Mouse (Mus musculus): ENCODE results near the gene Banf2. TPM values are rescaled to one million over a fixed set of nuclear protein-coding genes. Genes with fewer than 3 reads are reported as not detected.

Banf2 gene
- not detected for total RNA-seq (2022)

DNA sequence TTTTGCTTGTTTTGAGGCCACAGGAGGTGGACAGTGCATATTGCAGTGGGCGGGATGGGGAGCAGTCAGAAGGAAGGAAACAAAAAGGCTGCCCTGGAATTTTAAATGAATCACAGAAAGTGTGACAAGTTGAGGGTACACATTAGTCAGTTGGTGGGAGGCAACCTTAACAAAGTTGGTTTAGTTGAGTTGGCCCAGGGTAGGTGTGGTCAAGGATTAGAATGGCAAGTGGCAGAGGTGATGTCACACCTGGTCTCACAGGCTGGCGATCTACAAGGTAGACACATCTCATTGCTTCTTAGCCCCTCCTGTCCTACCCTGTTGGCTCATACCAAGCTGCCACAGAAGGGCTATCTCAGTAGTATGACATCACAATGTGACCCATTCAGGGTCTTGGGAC lies at the start of gene Banf2:
Gene Banf2 (plus strand): TSS at position 396 of the 400 bp plus-strand sequence.
- DNase-seq (ENCODE audit: low spot score): no peak

DNA sequence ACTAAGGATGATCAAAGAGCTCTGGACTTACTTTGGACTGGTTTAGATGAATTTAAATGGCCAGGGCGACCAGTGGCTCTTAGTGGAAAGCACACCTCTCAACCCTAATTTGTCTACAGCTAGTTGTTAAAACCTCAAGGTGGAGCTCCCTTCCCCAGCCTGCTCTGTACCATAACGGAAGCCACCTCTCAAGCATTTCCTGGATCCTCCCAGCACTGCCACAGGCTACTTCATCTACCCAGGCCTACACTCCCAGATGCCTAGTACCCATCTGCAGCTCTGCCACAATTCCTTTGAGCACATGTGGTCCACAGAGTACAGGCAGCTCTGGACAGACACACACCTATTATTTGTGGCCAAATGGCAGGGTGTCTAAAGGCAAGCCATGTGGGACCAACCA lies 49.4 kb upstream of the Banf2 start:
- no peak for DNase-seq (ENCODE audit: low spot score)

DNA sequence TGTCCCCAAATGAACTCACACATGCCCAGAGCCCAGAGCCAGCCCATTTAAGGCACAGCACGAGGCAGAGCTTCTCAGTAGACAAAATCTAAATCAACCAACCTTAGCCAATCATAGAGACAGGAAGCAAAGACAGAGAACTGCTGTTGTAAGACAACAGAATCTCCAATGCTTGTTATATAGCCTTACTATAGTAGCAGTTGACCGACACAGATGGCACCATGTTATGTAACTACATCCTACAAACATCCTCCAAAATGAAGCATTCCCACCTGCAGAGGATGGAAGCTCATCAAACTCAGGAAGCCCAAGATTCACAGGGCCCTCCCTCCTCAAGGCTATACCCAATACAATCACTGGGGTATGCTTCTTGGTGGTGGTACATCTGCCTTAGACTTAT lies 45.4 kb upstream of the Banf2 start:
- no peak for DNase-seq (ENCODE audit: low spot score)

DNA sequence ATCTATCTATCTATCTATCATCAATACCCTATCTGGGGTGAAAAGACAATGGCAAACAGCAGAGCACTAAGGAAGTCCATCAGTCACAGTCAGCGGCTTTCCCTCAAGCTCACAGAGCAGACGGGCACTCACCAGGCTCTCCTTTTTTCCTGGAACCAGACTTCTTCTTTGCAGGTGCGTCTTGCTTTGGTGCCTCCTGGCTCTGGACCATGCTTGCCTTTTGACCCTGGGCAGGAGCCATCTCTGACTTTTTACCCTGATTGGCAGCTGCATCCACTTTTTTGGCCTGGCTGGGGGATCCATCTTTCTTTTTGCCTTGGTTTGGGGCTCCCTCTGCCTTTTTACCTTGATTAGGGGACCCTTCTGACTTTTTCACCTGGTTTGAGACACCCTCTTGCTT lies 44.8 kb upstream of the Banf2 start:
- DNase-seq (ENCODE audit: low spot score): no peak

DNA sequence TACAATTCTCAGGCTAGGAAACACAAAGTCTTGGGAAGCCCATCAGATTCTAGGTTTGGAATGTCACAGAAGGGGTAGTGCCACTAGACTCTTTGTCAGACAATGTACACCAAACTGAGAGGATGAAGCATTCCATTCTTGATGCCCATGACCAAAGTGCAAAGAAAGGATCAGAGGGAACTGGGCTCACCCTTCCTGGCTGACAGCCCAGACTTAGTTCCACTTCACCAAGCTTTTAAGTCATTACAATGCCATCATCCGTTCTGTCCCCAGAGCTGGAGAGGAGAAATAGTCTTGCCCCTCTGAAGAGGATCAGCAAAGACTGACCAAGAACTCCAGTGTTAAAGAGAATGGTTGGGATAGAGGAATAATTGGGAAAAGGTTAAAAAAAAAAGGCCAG lies 41.9 kb upstream of the Banf2 start:
- no peak for DNase-seq (ENCODE audit: low spot score)

DNA sequence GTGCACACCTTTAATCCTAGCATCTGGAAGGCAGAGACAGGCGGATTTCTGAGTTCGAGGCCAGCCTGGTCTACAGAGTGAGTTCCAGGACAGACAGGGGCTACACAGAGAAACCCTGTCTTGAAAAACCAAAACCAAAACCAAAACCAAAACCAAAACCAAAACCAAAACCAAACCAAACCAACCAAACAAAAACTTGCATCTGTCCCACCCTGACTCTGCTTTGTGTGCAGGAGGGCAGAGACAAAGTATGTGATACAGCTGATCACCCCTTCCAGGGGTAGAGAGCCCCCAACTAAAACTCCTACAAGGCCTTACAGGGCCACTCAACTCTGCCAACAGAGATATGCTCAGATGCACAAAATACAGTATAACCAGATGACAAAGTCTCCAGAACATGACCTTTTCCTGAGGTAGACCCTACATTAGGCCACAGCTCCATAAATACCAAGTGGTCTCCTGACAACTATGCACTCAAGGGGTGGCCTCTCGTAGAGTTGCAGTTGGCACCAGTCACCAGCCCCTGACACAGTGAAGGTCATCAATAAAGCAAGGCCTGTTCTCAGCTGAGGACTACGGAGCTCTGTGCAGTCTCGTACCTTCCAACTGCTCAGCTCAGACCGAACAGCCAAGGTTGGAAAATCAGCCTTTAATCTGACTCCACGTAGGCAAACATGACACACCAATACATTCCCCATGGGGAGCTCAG lies 40.7 kb upstream of the Banf2 start:
- no peak for DNase-seq (ENCODE audit: low spot score)

DNA sequence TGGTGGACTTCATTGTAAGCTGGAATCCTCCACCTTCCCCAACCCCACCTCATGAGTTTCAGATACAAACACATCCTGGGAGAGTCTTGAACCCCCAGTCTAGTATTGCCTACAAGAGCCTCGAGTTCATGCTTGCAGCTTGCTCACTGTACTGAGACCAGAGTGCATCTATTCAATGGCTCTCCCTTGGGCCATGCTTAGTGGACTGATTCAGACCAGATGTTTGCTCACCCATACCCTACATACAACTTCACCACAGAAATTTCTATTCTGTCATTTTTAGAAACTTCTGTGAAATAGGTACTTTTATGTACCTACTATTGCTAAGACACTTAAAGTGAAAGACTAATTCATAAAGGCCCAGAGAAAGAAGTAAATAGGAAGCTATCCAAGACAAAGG lies 39.9 kb upstream of the Banf2 start:
- DNase-seq (ENCODE audit: low spot score): no peak

DNA sequence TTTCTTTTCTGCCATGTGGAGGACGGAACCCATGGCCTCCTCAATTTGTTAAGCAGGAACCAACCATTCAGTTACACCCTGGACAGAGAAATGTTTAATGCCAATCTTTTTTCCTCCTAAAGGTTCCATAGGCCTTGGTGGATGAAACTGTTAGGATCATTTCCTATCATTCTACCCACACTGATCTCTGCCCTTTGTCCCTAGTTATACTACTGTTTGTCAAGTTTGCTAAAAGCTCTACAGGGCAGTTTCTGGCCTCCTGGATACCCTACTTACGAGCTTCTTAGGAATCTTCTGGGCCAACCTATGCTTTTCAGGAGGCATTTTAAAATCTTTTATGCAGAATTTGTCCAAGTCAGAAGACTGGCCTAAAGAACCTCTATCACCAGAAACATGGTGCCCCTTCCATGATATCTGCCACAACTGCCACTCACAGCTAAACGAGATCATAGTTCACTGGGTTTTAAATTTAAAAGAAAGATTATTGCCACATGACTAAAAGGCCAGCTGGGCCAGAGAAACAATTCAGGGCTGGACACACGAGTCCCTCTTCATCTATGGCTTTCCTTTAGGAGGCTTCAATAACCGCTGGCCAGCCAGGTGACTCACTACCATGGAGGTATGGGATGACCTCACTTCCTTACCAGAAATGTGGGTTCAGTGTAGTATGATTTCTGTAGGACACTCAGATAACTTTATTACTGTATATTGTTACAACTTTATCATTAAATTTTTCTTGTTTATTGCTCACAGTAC lies 30.5 kb upstream of the Banf2 start:
- no peak for DNase-seq (ENCODE audit: low spot score)

DNA sequence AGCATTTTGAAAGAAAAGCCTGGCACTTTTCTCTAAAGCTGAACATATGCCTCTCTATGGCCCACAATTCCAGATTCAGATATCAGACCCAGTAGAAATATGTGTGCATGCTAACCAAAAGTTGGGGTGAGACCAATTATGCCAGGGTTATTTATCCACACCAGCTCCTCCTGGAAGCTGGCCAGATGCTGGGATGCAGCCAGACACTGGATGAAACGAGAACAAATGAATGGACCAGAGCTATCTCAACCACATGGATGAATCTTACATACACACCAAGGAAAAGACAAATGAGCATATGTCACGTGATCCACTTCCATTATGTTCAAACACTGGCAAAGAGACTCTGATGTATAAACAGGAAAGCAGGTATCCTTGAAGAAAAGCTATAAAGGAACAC lies 29.3 kb upstream of the Banf2 start:
- no peak for DNase-seq (ENCODE audit: low spot score)

DNA sequence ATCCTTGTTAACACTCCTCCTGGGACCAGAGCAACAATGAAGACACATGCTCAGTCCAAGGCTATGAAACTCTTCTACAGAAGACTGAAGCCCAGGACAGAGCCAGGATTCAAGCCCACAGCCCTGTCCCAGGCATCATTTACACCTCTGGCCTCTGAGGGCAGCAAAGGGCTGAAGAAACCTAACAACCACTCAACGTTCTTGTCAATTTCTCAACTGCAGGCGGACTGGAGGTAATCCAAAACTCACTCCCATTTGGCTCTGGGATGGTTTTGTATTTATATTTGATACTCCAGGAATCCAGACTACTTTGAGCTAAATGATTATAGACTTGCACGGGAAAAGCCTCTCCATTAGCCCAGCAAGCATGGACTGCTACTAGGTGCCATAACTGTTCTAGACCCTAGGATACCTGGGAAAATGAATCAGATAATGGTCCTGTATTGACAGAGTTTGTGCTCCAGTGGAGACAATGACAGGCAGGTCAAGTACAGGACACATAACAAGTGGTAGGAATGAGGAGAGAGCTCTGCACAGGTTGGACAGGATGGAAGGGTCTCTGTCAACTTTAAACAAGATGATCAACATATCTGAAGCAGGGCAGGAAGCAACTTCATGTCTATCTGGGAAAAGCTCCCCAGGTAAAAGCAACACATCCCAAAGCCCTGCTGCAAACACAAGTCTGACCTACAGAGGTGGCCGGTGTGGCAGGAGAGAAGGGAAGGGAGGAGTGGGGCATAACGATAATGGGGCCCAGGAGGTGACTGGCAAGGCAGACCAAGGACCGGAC lies 27.5 kb upstream of the Banf2 start:
- peak; percentile 39 for DNase-seq (ENCODE audit: low spot score)

DNA sequence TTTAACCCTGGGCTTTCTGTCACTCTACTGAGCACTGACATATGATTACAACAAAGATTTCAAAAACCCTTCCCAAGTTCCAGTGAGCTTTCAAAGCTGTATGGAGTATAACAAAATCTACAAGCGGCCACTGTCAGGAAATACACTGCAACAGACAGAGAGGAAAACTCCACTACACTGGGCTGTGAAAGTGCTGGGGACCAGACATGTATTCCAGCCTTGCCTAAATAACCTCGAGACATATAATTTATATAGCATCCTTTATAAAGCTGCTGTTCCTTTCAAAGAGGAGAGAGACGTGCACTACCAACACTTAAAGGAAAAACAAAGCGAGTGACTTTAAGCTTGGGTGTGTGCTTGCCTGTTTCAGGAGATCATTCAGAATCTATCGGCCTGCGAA lies 26.2 kb upstream of the Banf2 start:
- DNase-seq (ENCODE audit: low spot score): no peak

DNA sequence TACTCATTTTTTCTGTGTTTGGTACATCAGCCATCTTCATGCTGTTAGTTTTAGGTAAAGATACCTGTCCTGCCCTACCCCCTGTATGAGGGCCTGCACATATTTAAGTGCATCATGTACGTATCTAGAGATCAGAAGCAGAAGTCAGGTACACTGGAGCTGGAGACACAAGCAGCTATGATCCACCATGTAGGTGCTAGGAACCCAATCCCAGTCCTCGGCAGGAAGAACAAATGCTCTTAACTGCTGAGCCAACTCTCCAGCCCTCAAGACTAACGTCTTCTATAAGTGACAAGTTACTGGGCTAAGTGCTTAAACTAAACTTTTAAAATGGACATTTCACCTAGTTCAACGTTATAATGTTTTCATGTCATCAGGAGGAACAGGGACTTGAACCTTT lies 25.6 kb upstream of the Banf2 start:
- no peak for DNase-seq (ENCODE audit: low spot score)

DNA sequence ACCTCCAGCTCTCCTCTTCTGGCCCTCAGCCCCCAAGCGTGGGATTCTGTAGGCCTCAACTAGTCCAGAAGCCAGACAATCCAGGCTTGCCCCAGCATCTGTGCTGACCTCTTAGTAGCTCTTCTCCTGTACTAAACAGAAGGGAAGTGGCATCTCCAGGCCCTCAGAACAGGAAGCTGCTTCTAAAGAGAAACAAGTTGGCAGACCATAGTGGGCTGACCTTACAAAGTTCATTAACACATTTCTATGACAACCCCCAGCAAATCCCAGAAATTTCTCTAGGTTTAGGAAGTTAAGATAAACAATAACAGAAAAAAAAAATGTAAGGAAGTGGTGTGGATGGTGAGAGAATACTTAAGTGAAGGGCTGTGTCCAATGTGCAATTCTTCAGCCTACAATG lies 23.8 kb upstream of the Banf2 start:
- DNase-seq (ENCODE audit: low spot score): no peak

DNA sequence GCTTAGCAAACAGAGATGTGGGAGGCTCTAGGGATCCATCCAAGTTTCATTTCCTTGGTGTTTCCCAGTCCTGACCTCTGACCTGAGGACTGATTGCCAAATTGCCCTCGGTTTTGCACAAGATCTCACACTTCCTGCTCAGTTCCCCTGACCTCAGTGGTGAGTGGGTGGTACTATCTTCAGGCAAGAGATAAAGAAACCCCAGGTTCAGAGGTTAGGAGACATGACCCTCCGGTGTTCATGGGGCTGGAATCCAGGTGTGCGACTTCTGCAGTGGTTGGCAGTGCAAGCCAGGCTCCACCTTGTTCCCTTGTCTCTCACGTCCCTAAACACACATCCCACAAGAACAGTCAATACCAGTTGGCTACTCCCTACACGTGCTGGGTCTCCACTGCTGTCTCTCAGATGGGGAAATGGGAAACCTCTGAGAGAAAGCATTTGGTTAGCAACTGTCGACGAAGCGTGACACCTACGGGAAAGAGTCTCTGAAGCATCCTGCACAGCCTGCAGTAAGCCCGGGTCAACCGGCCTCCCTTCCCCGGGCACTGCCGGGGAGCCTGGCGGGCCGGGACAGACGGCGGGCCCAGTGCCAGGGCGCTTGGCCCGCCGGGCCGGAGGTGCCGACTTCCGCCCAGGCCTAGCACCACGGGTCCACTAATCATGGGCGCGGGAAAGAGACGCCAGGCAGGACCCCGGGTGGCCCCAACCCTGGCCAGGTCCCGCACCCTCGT lies 23.1 kb upstream of the Banf2 start:
- DNase-seq (ENCODE audit: low spot score): peak; percentile 62

DNA sequence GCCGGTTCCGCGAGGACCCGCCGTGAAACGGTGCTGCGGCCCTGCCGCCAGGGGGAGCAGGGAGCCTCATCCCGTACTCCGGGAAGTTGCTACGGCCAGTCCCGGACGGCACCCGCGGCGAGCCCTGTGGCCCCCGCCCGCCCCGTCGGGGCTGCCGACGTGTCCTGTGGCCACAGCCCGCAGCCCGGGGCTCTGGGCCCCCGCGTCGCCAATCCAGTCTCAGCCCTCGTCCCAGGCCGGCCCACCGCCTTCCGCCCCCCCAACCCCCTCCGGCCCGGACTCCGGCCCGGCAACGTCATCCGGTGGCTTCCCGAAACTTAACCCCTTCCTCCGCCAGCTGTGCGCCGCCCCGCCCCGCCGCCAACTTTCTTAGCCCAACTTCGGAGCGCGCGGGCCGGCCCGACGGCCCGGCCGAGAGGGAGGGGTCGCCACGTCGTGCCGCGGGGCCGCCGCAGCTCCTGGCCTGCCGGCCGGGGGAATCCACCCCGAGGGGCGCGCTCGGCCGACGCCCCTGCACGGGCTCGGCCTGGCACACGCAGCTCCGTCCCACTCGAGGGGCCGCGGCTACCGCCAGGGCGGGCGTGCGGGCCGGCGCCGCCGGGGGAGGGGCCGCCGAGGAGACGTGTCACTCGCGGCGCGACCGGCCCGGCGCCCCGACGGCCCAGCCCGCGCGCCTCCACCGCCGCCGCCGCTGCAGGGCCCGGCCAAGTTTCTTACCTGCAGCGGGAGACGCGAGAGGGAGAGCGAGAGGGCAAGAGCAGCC lies 22.4 kb upstream of the Banf2 start:
- DNase-seq (ENCODE audit: low spot score): peak; percentile 77

DNA sequence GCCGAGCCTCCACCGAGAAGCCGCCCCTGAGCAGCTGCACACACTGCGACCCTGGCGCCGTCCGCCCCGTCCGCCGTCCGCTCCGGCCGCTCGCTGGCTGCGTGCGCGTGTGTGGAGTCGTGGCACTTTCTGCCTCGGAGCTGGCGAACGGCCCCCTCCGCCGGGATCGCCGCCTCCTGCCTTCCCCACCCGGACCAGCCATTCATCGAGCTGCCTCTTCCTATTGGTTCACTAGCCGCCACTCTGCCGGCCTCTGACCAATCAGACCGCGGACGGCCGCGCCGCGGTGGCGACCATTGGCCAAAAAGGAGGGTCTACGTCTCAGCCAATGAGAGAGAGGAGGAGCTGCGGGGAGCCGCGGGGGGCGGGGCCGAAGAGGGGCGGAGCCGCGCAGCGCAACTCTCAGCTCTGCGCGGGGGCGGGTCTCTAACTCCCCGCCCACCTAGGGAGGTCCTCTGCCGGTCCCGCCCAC lies 21.7 kb upstream of the Banf2 start, which contains the start of gene Rrbp1:
Gene Rrbp1 (minus strand): TSS at position 184 of the 472 bp plus-strand sequence.
- DNase-seq (ENCODE audit: low spot score): peak; percentile 98

DNA sequence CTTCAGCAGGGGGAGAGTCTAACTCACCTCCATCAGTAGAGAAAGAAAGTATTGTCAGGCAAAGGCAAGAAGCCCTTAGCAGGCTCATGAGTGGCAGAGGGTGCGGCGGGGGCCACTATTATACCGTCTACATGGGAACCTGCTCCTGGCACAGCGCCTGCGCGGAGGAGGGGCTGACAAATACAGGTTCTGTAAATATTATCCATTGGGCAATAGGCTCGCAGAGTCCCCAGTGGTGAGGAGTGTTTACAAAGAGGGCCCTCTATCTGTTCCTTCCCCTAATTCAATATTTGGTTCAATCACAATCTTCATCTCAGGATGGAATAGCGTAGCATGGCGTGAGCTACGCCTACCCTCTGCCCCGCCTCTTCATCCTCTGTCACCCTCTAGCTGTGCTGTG lies 18.8 kb upstream of the Banf2 start:
- no peak for DNase-seq (ENCODE audit: low spot score)

DNA sequence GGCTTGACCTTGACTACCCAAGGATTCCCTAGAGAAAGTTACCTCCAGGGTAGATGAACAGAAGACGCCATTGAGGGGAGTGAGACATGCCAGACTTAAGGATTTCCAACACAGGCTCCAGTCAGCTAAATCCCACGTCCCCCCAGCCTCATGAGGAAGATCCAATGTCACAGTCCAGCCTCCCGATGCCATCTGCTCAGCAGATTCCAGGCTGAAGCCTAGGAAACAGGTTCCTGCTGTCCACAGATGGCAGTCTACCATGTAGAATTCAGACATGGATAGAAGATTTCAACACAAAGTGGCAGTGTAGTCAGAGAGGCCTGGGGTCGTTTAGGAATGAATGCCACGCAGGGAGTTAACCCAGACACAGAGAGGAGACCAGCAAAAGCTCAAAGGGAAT lies 18.4 kb upstream of the Banf2 start:
- DNase-seq (ENCODE audit: low spot score): no peak

DNA sequence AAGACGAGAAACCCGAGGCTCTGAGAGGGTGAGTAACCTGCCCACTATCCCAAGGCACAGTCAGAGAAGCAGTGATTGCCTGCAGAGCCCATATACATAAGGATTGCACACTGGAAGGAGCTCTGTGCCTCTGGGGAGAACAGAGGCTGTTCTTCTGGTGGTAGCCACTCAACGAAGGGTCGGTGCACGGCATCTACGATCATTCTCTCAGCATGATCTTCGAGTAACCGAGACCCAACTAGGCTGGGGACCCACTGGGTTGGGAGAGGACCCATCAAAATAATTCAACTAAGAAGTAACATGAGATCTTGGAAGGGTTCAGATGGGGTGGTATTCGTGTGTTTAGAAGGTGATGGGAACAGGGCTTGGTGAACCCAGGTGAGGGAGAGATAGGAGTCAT lies 17.0 kb upstream of the Banf2 start:
- DNase-seq (ENCODE audit: low spot score): no peak

DNA sequence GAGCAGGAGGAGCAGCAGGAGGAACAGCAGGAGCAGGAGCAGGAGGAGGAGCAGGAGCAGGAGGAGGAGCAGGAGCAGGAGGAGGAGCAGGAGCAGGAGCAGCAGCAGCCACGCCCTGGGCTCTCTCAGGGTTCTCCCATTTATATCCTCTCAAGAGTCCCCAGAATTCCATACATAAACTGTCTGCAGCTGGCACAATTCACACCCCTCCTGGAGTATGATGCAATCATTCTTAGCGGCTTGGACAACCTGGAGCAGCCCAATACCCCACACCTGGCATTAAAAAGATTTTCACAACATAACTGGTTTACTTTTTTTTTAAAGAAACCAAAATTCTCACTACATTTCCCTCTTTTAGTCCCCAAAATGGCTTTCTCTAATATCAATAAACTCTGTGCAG lies 12.9 kb upstream of the Banf2 start:
- DNase-seq (ENCODE audit: low spot score): no peak

DNA sequence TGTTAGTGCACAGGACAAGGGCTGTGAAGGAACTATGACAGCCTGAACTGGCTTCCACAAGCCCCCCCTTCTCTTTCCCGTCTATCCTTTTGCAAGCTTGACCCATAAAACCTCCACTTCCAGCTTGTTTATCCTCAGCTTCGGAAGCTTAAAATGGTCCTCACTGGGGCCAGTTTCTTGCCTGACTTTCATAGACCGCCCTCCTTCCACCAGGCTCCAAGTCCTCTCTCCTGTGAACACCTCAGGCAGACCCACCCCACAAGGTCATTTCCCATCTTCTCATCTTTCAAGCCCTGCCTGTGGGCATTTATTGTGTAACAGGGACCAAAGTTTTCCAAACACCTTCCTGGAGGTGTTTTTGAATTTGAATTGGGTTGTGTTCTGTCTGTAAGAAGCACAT lies 10.4 kb upstream of the Banf2 start:
- DNase-seq (ENCODE audit: low spot score): no peak
